10 mouse cellular contexts compared by ENCODE assay signal in the genomic region with DNA sequence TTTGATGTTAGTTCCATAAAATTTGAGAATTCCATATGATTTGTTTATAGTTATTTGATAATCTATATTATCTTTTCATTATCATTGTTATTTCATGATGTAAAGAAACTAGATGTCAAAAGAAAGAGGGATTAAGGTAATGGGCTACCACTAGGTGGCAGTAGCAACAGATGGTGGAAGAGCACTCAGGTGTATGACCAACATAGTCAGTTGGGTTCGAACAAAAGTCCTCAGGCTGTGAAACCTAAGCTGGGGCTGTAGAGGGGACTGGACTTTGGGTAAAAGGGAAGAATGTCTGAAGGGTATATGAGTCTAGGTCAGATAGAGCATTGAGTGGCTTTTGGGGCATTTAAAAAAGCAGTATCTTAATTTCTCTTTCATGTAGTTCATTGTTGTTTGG.
DNase-seq lines count a peak whose midpoint lies in the region; ATAC-seq and TF ChIP-seq lines count a peak whose summit lies in the region.
"Had no signal": no experiment of that assay in that cellular context is flagged by ENCODE, and none has a peak within 500 bp of the region (broad histone marks: within the 10 kb centered on the region; RNA-seq: fewer than 3 reads in every experiment).

No protein-coding gene starts in this region.

- no peak for TF ChIP-seq EP300 in heart, adult 2 months (IDR thresholded peaks at IDR 0.05; ENCODE audit: insufficient read depth, low read depth, low read length)

- DNase-seq in heart, adult 2 months: no peak
- no peak for DNase-seq in heart, postnatal 25 days (ENCODE audit: low spot score)
- DNase-seq in neural tube, embryonic 10.5 days (ENCODE audit: extremely low spot score, low spot score): peak; percentile 13
- DNase-seq in Patski (ENCODE audit: low read depth, low spot score): no peak
- DNase-seq in embryonic facial prominence, embryonic 11.5 days (ENCODE audit: low spot score): peak; percentile 71
- DNase-seq in lung, postnatal 36 days: peak; percentile 71
- no peak for DNase-seq in right cerebral cortex, postnatal 4 days
- DNase-seq: liver, embryonic 13.5 days had no signal

- POLR2A ChIA-PET in Patski (lab: Charles Lee): no interaction called here

- no peaks in the 10 kb centered on the region for H3K4me1 ChIP-seq in heart, adult 2 months (ENCODE audit: control insufficient read depth, insufficient read depth, low read length)
- no peaks in the 10 kb centered on the region for H3K4me1 ChIP-seq in neural tube, embryonic 15.5 days
- no peaks in the 10 kb centered on the region for H3K4me1 ChIP-seq in embryonic facial prominence, embryonic 11.5 days (ENCODE audit: control insufficient read depth, insufficient read depth, low read length)
- H3K4me1 ChIP-seq: liver, embryonic 13.5 days; stomach, embryonic 15.5 days had no signal

- no peaks in the 10 kb centered on the region for H3K9me3 ChIP-seq in neural tube, embryonic 15.5 days (replicated peaks)
- no peaks in the 10 kb centered on the region for H3K9me3 ChIP-seq in embryonic facial prominence, embryonic 11.5 days (replicated peaks; ENCODE audit: control insufficient read depth, low read length)
- H3K9me3 ChIP-seq: liver, embryonic 13.5 days; stomach, embryonic 15.5 days had no signal

- 31% methylated on average over 1 of the region's 1 CpGs for WGBS in heart, adult 2 months
- WGBS in neural tube, embryonic 15.5 days: 64% methylated on average over 1 of the region's 1 CpGs
- 50% methylated on average over 1 of the region's 1 CpGs for WGBS in embryonic facial prominence, embryonic 11.5 days

- H3K27me3 ChIP-seq in heart, adult 2 months (ENCODE audit: control insufficient read depth, insufficient read depth, low read length): no peaks in the 10 kb centered on the region
- H3K27me3 ChIP-seq in neural tube, embryonic 15.5 days (replicated peaks): no peaks in the 10 kb centered on the region
- peaks cover 6% of the 10 kb centered on the region for H3K27me3 ChIP-seq in Patski
- no peaks in the 10 kb centered on the region for H3K27me3 ChIP-seq in embryonic facial prominence, embryonic 11.5 days (ENCODE audit: control insufficient read depth, insufficient read depth, low read length)
- H3K27me3 ChIP-seq: liver, embryonic 13.5 days; stomach, embryonic 15.5 days had no signal

- CTCF ChIA-PET in Patski (lab: Charles Lee): interaction anchor here (1.2 to 2.3 kb wide), 3 partner anchors 9 to 990 kb away, joined by 3 to 5 read pairs (median 4); no protein-coding TSS in a partner anchor

- no peak for TF ChIP-seq POLR2A in heart, adult 2 months (IDR thresholded peaks at IDR 0.05; ENCODE audit: insufficient read depth, low read depth, low read length)

- TF ChIP-seq CTCF in heart, adult 2 months (IDR thresholded peaks at IDR 0.05): peak; percentile 76
- peak; percentile 71 for TF ChIP-seq CTCF in Patski (IDR thresholded peaks at IDR 0.05)

- no peak overlapping the region for H3K4me3 ChIP-seq in heart, adult 2 months
- H3K4me3 ChIP-seq in neural tube, embryonic 15.5 days (replicated peaks): no peak overlapping the region
- H3K4me3 ChIP-seq in embryonic facial prominence, embryonic 11.5 days (ENCODE audit: low read depth, low read length): no peak overlapping the region
- H3K4me3 ChIP-seq: liver, embryonic 13.5 days; stomach, embryonic 15.5 days had no signal

- intact Hi-C loops in heart, adult 2 months (cut with DNase I): loop anchor here (5.0 kb wide), 1 partner anchor 991 kb away; no protein-coding TSS in a partner anchor
- intact Hi-C loops in heart, postnatal 25 days (cut with DNase I): loop anchor here (2.0 to 5.0 kb wide), 2 partner anchors 270 to 996 kb away; no protein-coding TSS in a partner anchor

- no peaks in the 10 kb centered on the region for H3K79me2 ChIP-seq in heart, adult 2 months (replicated peaks; ENCODE audit: control insufficient read depth, insufficient read depth, low read length)

- in situ Hi-C loops in Patski (cut with MboI; ENCODE audit: low pct_unique_long_range_greater_than_20kb): loop anchor here (25.0 kb wide), 1 partner anchor 596 kb away; no protein-coding TSS in a partner anchor

- H3K4me2 ChIP-seq in neural tube, embryonic 15.5 days: no peak overlapping the region
- no peak overlapping the region for H3K4me2 ChIP-seq in embryonic facial prominence, embryonic 11.5 days (ENCODE audit: low read depth, low read length)
- H3K4me2 ChIP-seq: liver, embryonic 13.5 days; stomach, embryonic 15.5 days had no signal

- ATAC-seq in neural tube, embryonic 15.5 days (ENCODE audit: low FRiP score): no peak
- no peak for ATAC-seq in Patski
- ATAC-seq in embryonic facial prominence, embryonic 11.5 days (replicated peaks; ENCODE audit: insufficient number of reproducible peaks, low FRiP score, low TSS enrichment, low read depth): no peak

- no peak overlapping the region for H3K9ac ChIP-seq in heart, adult 2 months (ENCODE audit: low read depth, low read length)
- no peak overlapping the region for H3K9ac ChIP-seq in neural tube, embryonic 15.5 days (replicated peaks)
- H3K9ac ChIP-seq in embryonic facial prominence, embryonic 11.5 days (replicated peaks; ENCODE audit: low read length): no peak overlapping the region
- H3K9ac ChIP-seq: liver, embryonic 13.5 days; stomach, embryonic 15.5 days had no signal

- no peak overlapping the region for H3K27ac ChIP-seq in heart, adult 2 months
- H3K27ac ChIP-seq in neural tube, embryonic 15.5 days (replicated peaks): no peak overlapping the region
- H3K27ac ChIP-seq in embryonic facial prominence, embryonic 11.5 days (replicated peaks; ENCODE audit: low read depth, low read length): no peak overlapping the region
- H3K27ac ChIP-seq: liver, embryonic 13.5 days; stomach, embryonic 15.5 days had no signal

- no peaks in the 10 kb centered on the region for H3K36me3 ChIP-seq in heart, adult 2 months (ENCODE audit: control insufficient read depth, insufficient read depth, low read length)
- H3K36me3 ChIP-seq in neural tube, embryonic 15.5 days: no peaks in the 10 kb centered on the region
- H3K36me3 ChIP-seq in embryonic facial prominence, embryonic 11.5 days (replicated peaks; ENCODE audit: control insufficient read depth, insufficient read depth, low read depth, low read length): no peaks in the 10 kb centered on the region
- H3K36me3 ChIP-seq: liver, embryonic 13.5 days; stomach, embryonic 15.5 days had no signal

Comparison
In these comparisons a context has a peak if more than half of its experiments do, and no peak if none do; other contexts are left out.
1. DNase-seq: peak in neural tube, embryonic 10.5 days (single experiment), embryonic facial prominence, embryonic 11.5 days (single experiment) and lung, postnatal 36 days (single experiment); none in heart, adult 2 months (0 of 2), heart, postnatal 25 days (single experiment), Patski (single experiment) and right cerebral cortex, postnatal 4 days (single experiment).